Mouse (Mus musculus): ENCODE measurements around the gene Mrpl58.

- TF ChIP-seq CTCF (IDR thresholded peaks at IDR 0.05; ENCODE audit: borderline replicate concordance, control insufficient read depth, extremely low read depth, insufficient read depth, low read length, poor library complexity) (no peak), POLR2A (IDR thresholded peaks at IDR 0.05; ENCODE audit: control insufficient read depth, extremely low read depth, insufficient read depth, low read length, poor library complexity) (no peak)
These were observed 44.5 kb downstream of the Mrpl58 start for GRCm38 (mm10) chr11:115448075-115448474.

All from thymus, adult 2 months (tissue).